Mouse (Mus musculus) testis, adult 2 months (tissue): Measurements from ENCODE around the gene Mrtfa. TPM values are rescaled to one million over a fixed set of nuclear protein-coding genes. Genes with fewer than 3 reads are reported as not detected.

Source experiments
- H3K27ac ChIP-seq: fragments of 200-500 bp; 2 replicates; pipeline ENCODE4 v1.5.1; 2012; ENCODE audit warnings: low read depth, low read length; ENCODE audit not compliant: control insufficient read depth, insufficient read depth
- H3K27me3 ChIP-seq: fragments of 200-500 bp; 2 replicates; pipeline ENCODE4 v1.6.1; 2012; ENCODE audit warnings: mild to moderate bottlenecking, low read length, moderate library complexity; ENCODE audit not compliant: control insufficient read depth, insufficient read depth
- H3K36me3 ChIP-seq: fragments of 200-500 bp; 2 replicates; pipeline ENCODE4 v1.6.1; 2012; ENCODE audit warnings: mild to moderate bottlenecking, low read length; ENCODE audit not compliant: control insufficient read depth, insufficient read depth
- H3K4me1 ChIP-seq: fragments of 200-500 bp; 2 replicates; pipeline ENCODE4 v1.6.1; 2012; ENCODE audit warnings: low read length; ENCODE audit not compliant: control insufficient read depth, insufficient read depth
- H3K4me3 ChIP-seq: fragments of 200-500 bp; 2 replicates; pipeline ENCODE4 v1.5.1; 2012; ENCODE audit warnings: low read depth, mild to moderate bottlenecking, low read length, moderate library complexity, mixed read lengths; ENCODE audit not compliant: control insufficient read depth
- CTCF ChIP-seq: fragments of 200-500 bp; IDR thresholded peaks from 2 replicates; pipeline ENCODE4 v1.5.1; 2012; ENCODE audit warnings: low read depth, mild to moderate bottlenecking, inconsistent platforms, low read length, moderate library complexity; ENCODE audit not compliant: control insufficient read depth, insufficient read depth, insufficient replicate concordance
- POLR2A ChIP-seq: fragments of 200-500 bp; IDR thresholded peaks from 2 replicates; pipeline ENCODE4 v1.6.1; 2012; ENCODE audit warnings: low read depth, mild to moderate bottlenecking, inconsistent platforms, low read length, moderate library complexity; ENCODE audit not compliant: control insufficient read depth
- polyA plus RNA-seq: library from polyadenylated mRNA; depleted of rRNA; stranded (reverse); fragments of >200 nt; gene quantifications from 2 replicates; pipeline ENCODE4 v1.2.3, GENCODE M21; 2012

The Mrtfa gene
- polyA plus RNA-seq, 1 experiment, result 26.8 TPM

GRCm38 (mm10) chr15:81133781-81134180 is 56.8 kb downstream of the Mrtfa start:
- no peaks in the 10 kb centered on the region for H3K27me3 ChIP-seq
- no peak overlapping the region for H3K4me3 ChIP-seq
- H3K27ac ChIP-seq, result no peak overlapping the region
- no peaks in the 10 kb centered on the region for H3K36me3 ChIP-seq
- no peaks in the 10 kb centered on the region for H3K4me1 ChIP-seq
- TF ChIP-seq POLR2A (no peak), CTCF (no peak)

GRCm38 (mm10) chr15:81131152-81131551 is 59.4 kb downstream of the Mrtfa start:
- H3K4me1 ChIP-seq, result no peaks in the 10 kb centered on the region
- H3K36me3 ChIP-seq, result no peaks in the 10 kb centered on the region
- TF ChIP-seq CTCF (no peak), POLR2A (no peak)
- no peak overlapping the region for H3K4me3 ChIP-seq
- no peak overlapping the region for H3K27ac ChIP-seq
- no peaks in the 10 kb centered on the region for H3K27me3 ChIP-seq

GRCm38 (mm10) chr15:81129970-81130369 is 60.6 kb downstream of the Mrtfa start:
- no peaks in the 10 kb centered on the region for H3K27me3 ChIP-seq
- no peak overlapping the region for H3K4me3 ChIP-seq
- TF ChIP-seq POLR2A (no peak), CTCF (no peak)
- no peak overlapping the region for H3K27ac ChIP-seq
- H3K36me3 ChIP-seq, result no peaks in the 10 kb centered on the region
- no peaks in the 10 kb centered on the region for H3K4me1 ChIP-seq

- no peak overlapping the region for H3K4me3 ChIP-seq
- no peaks in the 10 kb centered on the region for H3K27me3 ChIP-seq
- no peaks in the 10 kb centered on the region for H3K4me1 ChIP-seq
- no peaks in the 10 kb centered on the region for H3K36me3 ChIP-seq
- TF ChIP-seq POLR2A (no peak), CTCF (no peak)
- no peak overlapping the region for H3K27ac ChIP-seq
These were observed 62.3 kb downstream of the Mrtfa start for GRCm38 (mm10) chr15:81128155-81128838.

GRCm38 (mm10) chr15:81124282-81124681 is 66.3 kb downstream of the Mrtfa start:
- no peaks in the 10 kb centered on the region for H3K27me3 ChIP-seq

GRCm38 (mm10) chr15:81123122-81123521 is 67.4 kb downstream of the Mrtfa start:
- peaks cover 2% of the 10 kb centered on the region; the same call in 1 of the 2 replicates for H3K4me1 ChIP-seq
- TF ChIP-seq POLR2A (no peak), CTCF (no peak)
- no peaks in the 10 kb centered on the region for H3K36me3 ChIP-seq
- H3K27ac ChIP-seq, result no peak overlapping the region
- H3K27me3 ChIP-seq, result no peaks in the 10 kb centered on the region
- H3K4me3 ChIP-seq, result no peak overlapping the region

More at GRCm38 (mm10) chr15:81124282-81124681, 66.3 kb downstream of the Mrtfa start:
- Histone ChIP-seq H3K36me3 (no peaks in the 10 kb centered on the region), H3K4me3 (no peak overlapping the region), H3K27ac (no peak overlapping the region), H3K4me1 (peaks cover 2% of the 10 kb centered on the region; the same call in 1 of the 2 replicates)
- TF ChIP-seq CTCF (no peak), POLR2A (no peak)

- TF ChIP-seq POLR2A, result no peak
- TF ChIP-seq CTCF, result no peak
- Histone ChIP-seq H3K4me1 (peaks cover 2% of the 10 kb centered on the region; the same call in 1 of the 2 replicates), H3K36me3 (no peaks in the 10 kb centered on the region), H3K27ac (no peak overlapping the region), H3K27me3 (no peaks in the 10 kb centered on the region), H3K4me3 (no peak overlapping the region)
These were observed 68.0 kb downstream of the Mrtfa start for GRCm38 (mm10) chr15:81122535-81122934.
